Mouse (Mus musculus) heart, embryonic 10.5 days (tissue): ENCODE data around the gene Lurap1. TPM values are rescaled to one million over a fixed set of nuclear protein-coding genes. Genes with fewer than 3 reads are reported as not detected.

Experiments used
- DNase-seq: peaks from one replicate; pipeline ENCODE4 v3.0.0-alpha.2; 2017; ENCODE audit warnings: low spot score
- H3K27ac ChIP-seq: fragments of 300-500 bp; sonication (generic); 2 replicates; pipeline ENCODE4 v1.5.1; 2016; ENCODE audit warnings: mild to moderate bottlenecking
- H3K27me3 ChIP-seq: fragments of 300-500 bp; sonication (generic); 2 replicates; pipeline ENCODE4 v1.6.1; 2016; ENCODE audit warnings: mild to moderate bottlenecking; ENCODE audit not compliant: poor library complexity, insufficient read depth, severe bottlenecking
- H3K36me3 ChIP-seq: fragments of 300-500 bp; sonication (generic); 2 replicates; pipeline ENCODE4 v1.6.1; 2016; ENCODE audit warnings: mild to moderate bottlenecking, moderate library complexity
- H3K4me1 ChIP-seq: fragments of 300-500 bp; sonication (generic); 2 replicates; pipeline ENCODE4 v1.6.1; 2016; ENCODE audit warnings: mild to moderate bottlenecking
- H3K4me3 ChIP-seq: fragments of 300-500 bp; sonication (generic); 2 replicates; pipeline ENCODE4 v1.5.1; 2016; ENCODE audit warnings: mild to moderate bottlenecking, moderate library complexity
- H3K9me3 ChIP-seq: fragments of 300-500 bp; sonication (generic); 2 replicates; pipeline ENCODE4 v1.6.1; 2016; ENCODE audit warnings: mild to moderate bottlenecking, moderate library complexity
- WGBS: fragments of 180-500 bp; shearing (Covaris S2); methylation state at CpG from one replicate; pipeline ENCODE4 v1.1.7; 2016; 5-methylcytosine and 5-hydroxymethylcytosine counted together
- polyA plus RNA-seq: library from polyadenylated mRNA; unstranded; fragments of >200 nt; fragmentation: Nextera tagmentation; extraction: Ambion mirVana; gene quantifications from 2 replicates; pipeline ENCODE4 v1.2.1, GENCODE M21; 2016

Lurap1 gene
- polyA plus RNA-seq, 1 experiment from 2014 or later = 1.4 TPM

DNA sequence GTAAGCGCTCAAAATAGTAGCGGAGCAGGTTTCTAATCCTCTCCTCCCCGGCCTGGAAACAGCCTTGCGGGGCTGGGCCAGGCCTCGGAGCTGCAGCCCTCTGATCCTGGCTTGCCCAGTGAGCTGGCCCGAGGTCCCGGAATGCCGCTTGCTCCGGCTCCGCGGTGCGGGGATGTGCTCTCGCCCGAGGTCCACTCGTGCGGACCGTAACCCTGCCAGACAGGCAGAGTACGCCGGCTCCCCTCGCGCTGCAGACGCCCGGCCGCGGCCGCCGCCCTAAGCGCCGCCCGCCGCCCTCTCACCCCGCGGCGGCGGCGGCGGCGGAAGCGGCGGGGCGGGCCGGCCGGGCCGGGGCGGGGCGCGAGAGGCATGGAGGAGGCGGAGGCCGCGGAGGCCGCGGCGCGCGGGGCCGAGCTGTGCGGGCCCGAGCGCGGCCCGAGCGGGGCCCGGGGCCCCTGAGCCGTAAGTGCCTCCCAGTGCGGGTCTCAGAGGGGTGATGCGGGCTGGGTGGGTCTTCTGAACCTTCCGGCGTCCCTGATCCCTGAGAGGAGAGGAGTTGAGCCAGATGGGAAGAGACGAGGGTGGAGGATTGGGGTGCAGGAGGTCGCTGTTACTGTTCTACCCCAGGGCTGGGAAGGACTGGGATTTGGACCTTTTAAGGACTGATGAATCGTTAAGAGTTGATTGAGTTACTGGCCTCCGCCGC is 829 bp downstream of the Lurap1 start:
- Histone ChIP-seq H3K27me3 (0 out of 2 replicates have a peak, but pooled peaks cover 3% of the 10 kb centered on the region), H3K9me3 (no peaks in the 10 kb centered on the region), H3K36me3 (peaks cover 37% of the 10 kb centered on the region), H3K4me1 (peaks cover 17% of the 10 kb centered on the region), H3K27ac (peak overlapping the region; percentile 97), H3K4me3 (peak overlapping the region; percentile 88)
- 4% methylated on average over 73 of the region's 73 CpGs for WGBS
- DNase-seq = peak; percentile 82

DNA sequence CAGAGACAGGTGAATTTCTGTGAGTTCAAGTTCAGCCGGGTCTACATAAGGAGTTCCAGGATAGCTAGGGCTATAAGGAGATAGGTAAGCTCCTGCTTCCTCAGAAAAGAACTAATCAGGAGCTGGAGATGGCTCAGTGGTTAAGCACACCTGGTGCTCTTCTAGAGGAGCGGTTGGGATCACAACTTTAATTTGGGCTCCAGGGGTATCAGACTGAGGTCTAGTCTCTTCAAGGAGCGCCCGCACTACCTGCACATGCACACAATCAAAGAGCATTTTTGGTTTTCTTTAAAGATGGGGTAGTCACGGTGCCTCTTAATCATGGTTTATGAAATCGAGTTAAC is 1.4 kb downstream of the Lurap1 start:
- Histone ChIP-seq H3K9me3 (no peaks in the 10 kb centered on the region), H3K4me1 (peaks cover 18% of the 10 kb centered on the region), H3K27me3 (0 out of 2 replicates have a peak, but pooled peaks cover 9% of the 10 kb centered on the region), H3K27ac (peak overlapping the region; percentile 97), H3K36me3 (peaks cover 32% of the 10 kb centered on the region), H3K4me3 (peak overlapping the region; percentile 88)
- no peak for DNase-seq
- WGBS = 20% methylated on average over 6 of the region's 6 CpGs

DNA sequence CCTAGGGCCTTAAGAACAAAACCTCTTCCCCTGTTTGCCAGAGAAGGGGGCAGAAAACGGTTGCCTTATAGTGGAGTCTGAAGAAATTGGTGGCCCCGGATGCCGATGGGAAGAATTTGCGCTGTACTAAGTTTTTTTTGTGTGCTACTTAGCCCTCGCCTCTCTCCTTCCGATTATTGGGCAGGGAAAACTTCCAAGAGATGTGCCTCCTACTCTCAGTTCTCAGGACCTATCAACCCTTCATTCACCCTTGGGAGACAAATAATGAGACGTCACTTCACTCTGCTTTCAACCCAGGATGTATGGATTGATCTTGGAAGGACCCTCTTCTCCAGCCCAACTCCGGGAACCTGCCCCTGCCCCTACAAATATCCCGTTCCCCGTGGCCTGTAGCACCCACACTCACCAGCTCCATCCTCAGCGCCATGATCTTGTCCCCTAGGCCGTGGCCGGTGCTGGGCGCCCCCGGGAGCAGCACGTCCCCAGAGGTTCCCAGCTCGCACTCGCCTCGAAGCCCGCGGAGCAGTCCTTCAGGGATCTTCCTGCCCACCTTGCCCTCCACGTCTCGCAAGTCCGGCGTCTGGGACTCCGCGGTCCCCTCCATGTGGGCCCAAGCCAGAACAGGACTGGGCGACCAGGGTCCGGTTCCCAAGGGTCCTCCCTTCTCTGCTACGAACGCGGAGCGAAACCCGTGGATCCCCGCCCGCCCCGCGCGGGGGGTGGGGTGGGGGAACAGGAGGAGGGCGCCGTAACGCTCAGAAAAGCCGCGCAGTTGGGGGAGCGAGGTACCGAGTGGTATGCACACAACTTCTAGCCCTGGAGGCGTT is 7.0 kb downstream of the Lurap1 start:
- H3K4me3 ChIP-seq = peak overlapping the region; percentile 85
- WGBS = under 1% methylated on average over 47 of the region's 47 CpGs
- no peak for DNase-seq
- H3K27me3 ChIP-seq = peaks cover 23% of the 10 kb centered on the region
- H3K4me1 ChIP-seq = peaks cover 27% of the 10 kb centered on the region
- H3K27ac ChIP-seq = peak overlapping the region; percentile 88
- no peaks in the 10 kb centered on the region for H3K9me3 ChIP-seq
- H3K36me3 ChIP-seq = no peaks in the 10 kb centered on the region

DNA sequence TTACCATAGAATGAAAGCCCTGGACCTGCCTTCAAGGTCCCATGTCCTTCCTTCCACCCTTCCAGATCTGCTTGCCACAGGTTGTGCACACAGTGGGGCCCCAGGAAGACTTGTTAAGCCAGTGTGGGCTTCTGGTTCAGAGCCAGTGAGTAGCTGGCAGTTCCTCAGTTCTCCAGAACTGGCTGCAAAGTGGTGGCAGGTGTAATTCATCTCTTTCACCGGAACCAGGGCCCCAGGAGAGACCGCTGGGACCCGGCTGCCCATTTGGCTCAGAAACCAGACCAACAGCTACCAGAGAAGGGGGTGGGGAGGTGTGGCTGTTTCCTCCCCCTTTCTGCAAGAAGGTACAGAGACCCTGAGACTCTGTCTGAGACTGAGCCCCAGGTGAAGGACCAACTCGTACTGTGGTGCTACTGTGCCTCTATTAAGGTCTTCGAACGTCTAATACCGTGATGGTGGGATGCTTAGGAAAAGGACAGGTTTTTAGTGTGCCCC is 7.8 kb downstream of the Lurap1 start:
- Histone ChIP-seq H3K4me3 (peak overlapping the region; percentile 85), H3K36me3 (no peaks in the 10 kb centered on the region), H3K27ac (no peak overlapping the region), H3K27me3 (peaks cover 23% of the 10 kb centered on the region), H3K4me1 (peaks cover 27% of the 10 kb centered on the region), H3K9me3 (no peaks in the 10 kb centered on the region)
- WGBS = 10% methylated on average over 7 of the region's 7 CpGs
- no peak for DNase-seq

DNA sequence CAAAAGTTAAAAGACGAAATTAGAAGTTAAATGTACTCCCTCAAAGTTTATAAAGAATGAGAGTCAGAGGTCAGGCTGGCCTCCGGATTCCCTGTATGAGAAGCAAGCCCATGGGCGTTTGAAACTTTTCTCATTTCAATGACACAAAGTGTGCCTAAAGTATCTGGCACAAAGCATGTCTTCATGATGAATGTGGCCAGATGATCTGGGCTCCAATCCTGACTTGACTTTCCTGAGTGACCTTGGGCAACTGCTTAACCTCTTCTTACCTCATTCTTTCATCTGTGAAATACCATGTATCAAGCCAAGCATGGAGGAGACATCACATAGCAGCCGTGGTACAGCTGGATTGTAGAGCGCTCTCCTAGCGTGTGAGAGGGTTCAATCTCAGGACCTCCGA is 8.9 kb downstream of the Lurap1 start:
- Histone ChIP-seq H3K27me3 (peaks cover 23% of the 10 kb centered on the region), H3K27ac (no peak overlapping the region), H3K4me3 (no peak overlapping the region), H3K4me1 (peaks cover 32% of the 10 kb centered on the region), H3K9me3 (no peaks in the 10 kb centered on the region), H3K36me3 (no peaks in the 10 kb centered on the region)
- WGBS = 84% methylated on average over 7 of the region's 7 CpGs
- DNase-seq = no peak

DNA sequence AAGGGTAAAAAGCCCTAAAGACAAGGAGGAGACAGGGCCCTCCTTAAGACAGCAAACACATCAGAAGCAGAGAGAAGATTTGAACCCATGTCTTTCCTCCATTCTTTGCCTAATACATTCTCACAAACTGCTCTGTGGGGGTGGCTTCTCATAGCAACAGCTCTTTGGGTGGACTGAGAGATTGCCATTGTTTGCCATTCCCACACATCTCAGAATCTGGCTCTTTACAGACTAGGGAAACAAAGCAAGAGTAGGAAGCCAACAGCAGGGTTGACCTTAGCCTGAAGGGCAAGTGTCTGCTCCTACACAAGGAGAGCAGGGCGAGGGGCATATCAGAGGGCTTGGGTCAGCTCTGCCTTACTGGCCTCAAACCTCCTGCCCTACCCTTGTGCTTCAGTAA is 9.4 kb downstream of the Lurap1 start:
- DNase-seq = no peak
- Histone ChIP-seq H3K4me1 (peaks cover 33% of the 10 kb centered on the region), H3K9me3 (no peaks in the 10 kb centered on the region), H3K27ac (no peak overlapping the region), H3K27me3 (peaks cover 23% of the 10 kb centered on the region), H3K36me3 (no peaks in the 10 kb centered on the region), H3K4me3 (no peak overlapping the region)
- 60% methylated on average over 1 of the region's 1 CpGs for WGBS

DNA sequence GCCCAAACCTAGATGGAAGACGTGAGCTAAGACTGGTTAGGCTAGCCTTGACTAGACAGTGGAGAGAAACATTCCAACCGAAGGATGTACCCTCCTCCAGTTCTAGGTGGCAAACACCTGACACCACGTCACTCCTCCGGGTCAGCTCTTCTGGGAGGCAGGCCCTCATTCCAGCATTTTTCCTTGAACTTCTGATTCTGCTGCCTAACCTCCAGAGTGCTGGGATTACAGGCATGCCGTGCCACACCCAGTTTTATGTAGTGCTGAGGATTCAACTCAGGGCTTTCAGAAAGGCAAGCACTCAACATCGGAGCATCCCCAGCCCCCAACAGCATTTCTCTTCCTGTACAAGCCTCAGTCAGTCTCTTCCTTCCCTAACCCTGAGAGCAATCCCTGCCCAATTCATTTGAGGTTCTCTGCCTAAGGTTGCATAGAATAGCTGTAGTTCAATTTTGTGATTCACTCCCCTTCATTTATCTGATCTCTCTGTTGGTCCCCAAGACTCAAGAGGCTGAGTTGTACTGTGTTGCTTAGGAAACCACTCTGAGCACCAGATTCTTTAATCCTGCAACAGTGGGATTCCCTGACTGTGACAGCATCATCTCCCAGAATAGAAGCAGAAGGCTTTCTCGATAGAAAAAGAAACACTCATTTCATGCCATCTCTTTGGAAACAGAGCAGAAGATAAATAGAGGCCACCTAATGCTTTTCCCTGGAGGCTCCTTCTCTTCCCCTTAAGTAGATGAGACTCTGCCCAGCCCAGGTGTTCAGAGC is 10.2 kb downstream of the Lurap1 start:
- Histone ChIP-seq H3K4me3 (no peak overlapping the region), H3K27me3 (peaks cover 23% of the 10 kb centered on the region), H3K36me3 (no peaks in the 10 kb centered on the region), H3K4me1 (peaks cover 33% of the 10 kb centered on the region), H3K9me3 (no peaks in the 10 kb centered on the region), H3K27ac (no peak overlapping the region)
- no peak for DNase-seq
- WGBS = 71% methylated on average over 7 of the region's 7 CpGs

DNA sequence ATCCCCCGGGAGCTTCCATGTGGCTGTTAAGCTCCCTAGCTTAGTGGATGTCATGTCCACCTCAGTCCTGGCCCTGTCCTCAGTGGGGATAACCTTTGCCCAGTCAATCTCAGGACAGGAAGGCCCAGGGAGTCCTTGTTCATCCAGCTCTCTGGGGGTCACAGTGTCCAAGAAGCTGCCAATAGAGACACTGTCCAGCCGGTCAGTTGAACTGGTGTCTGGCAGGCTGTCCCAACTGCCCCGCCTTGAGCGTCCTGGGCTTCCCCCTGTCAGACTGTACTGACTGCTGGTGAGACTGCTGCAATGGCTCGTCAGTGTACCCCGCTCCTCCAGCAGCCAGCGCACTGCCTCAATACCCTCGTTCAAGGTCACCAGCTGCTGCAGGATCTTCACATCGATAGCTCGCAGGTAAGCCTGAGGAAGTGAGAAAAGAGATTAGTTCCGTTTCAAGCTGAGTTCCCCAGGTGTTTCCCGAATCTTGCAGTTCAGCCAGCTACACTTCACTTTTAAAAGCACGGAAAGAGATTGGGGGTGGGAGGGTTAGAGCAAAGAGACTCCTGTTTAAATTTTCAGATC is 13.6 kb downstream of the Lurap1 start:
- H3K27ac ChIP-seq = no peak overlapping the region
- no peaks in the 10 kb centered on the region for H3K36me3 ChIP-seq
- no peak for DNase-seq
- 26% methylated on average over 13 of the region's 13 CpGs for WGBS
- no peaks in the 10 kb centered on the region for H3K9me3 ChIP-seq
- no peak overlapping the region for H3K4me3 ChIP-seq
- peaks cover 4% of the 10 kb centered on the region; the same call in 1 of the 2 replicates for H3K27me3 ChIP-seq
- peaks cover 15% of the 10 kb centered on the region for H3K4me1 ChIP-seq

DNA sequence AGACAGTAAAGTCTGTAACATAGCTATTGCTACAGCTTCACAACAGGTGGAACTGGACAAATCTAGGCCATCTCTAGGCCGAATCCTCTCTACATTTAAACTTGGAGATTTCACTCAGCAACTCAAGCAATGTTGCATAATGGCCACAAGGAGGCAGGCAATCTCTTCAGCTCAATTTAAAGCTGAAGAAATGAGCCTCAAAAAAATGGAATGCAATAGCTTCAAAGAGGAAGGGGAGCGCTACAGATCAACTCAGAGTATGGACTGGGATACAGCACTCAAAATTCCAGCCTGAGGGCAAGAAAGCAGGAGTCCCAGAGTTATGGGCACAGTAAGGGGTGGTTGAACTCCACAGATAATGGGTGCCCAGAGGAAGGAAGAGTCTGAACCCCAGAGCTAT is 16.1 kb downstream of the Lurap1 start:
- H3K4me1 ChIP-seq = peaks cover 7% of the 10 kb centered on the region
- WGBS = 44% methylated on average over 2 of the region's 2 CpGs
- no peaks in the 10 kb centered on the region for H3K9me3 ChIP-seq
- no peak for DNase-seq
- H3K27ac ChIP-seq = no peak overlapping the region
- peaks cover 11% of the 10 kb centered on the region; the same call in 1 of the 2 replicates for H3K36me3 ChIP-seq
- H3K4me3 ChIP-seq = no peak overlapping the region
- H3K27me3 ChIP-seq = no peaks in the 10 kb centered on the region

DNA sequence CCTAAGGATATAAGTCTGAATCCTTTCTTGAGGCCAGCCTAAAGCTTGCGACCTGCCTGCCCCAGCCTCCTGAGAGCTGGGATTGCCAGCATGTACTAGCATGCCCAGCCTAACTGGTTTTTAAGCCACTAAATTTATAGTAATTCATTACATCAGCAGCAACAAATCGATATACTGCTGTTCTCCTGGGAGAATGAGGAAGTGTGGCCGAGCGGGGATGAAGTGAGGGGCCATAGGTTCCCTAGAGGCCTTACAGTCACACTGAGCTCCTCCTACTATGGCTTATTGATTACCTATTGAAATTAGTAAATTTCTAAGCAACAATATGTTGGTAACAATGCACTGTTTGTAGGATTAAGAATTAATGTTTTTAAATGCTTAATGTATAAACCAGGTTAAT is 18.0 kb downstream of the Lurap1 start:
- Histone ChIP-seq H3K9me3 (no peaks in the 10 kb centered on the region), H3K4me1 (peaks cover 7% of the 10 kb centered on the region), H3K4me3 (no peak overlapping the region), H3K27ac (no peak overlapping the region), H3K36me3 (peaks cover 11% of the 10 kb centered on the region; the same call in 1 of the 2 replicates), H3K27me3 (no peaks in the 10 kb centered on the region)
- WGBS = 81% methylated on average over 4 of the region's 4 CpGs
- DNase-seq = no peak

DNA sequence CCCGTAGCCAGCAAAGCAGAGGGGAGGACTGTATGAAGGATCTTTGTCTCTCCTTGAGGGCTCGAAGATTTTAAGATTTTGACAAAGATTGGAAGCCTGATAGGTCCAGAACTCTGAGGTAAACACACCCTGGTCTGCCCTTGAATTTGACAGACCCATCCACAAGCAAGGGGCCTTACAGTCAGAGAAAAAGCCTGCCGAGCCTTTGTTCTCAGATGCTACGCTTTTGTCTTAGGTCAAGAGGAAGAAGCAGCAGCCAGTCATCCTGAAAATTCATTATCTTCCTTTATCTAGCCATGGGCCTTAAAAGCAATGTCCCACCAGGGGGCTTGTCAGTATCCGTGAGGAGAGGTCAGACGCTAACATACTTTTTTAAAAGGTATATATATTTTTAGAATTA is 23.2 kb downstream of the Lurap1 start:
- Histone ChIP-seq H3K27ac (no peak overlapping the region), H3K4me3 (no peak overlapping the region), H3K36me3 (peaks cover 11% of the 10 kb centered on the region; the same call in 1 of the 2 replicates), H3K4me1 (peaks cover 12% of the 10 kb centered on the region), H3K27me3 (no peaks in the 10 kb centered on the region), H3K9me3 (no peaks in the 10 kb centered on the region)
- WGBS = 76% methylated on average over 6 of the region's 6 CpGs
- no peak for DNase-seq

DNA sequence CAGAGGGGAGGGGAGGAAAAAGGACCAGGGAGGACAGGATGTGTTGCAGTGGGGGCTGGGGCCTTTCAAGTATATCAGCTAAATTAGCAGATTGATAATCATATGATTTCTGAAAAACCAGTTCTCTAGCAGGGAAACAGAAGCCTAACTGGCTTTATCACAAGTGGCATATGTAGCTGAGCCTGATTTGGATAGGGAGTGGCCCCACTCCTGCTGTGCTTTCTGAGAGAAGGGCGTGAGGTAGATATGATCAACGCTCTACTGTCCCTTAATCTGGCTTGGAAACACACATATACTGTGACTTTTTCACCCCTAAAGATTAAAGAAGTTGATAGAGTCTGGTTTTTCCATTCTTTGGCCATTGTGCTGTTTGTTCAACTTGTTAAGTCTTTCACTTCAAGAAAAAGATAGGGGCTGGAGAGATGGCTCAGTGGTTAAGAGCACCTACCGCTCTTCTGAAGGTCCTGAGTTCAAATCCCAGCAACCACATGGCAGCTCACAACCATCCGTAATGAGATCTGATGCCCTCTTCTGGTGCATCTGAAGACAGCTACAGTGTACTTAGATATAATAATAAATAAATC is 25.2 kb downstream of the Lurap1 start:
- Histone ChIP-seq H3K9me3 (no peaks in the 10 kb centered on the region), H3K27me3 (no peaks in the 10 kb centered on the region), H3K4me1 (peaks cover 18% of the 10 kb centered on the region), H3K4me3 (no peak overlapping the region), H3K27ac (no peak overlapping the region), H3K36me3 (peaks cover 7% of the 10 kb centered on the region; the same call in 1 of the 2 replicates)
- no peak for DNase-seq
- 89% methylated on average over 4 of the region's 4 CpGs for WGBS
